Mouse (Mus musculus) hindbrain, embryonic 16.5 days (tissue): ENCODE results near the gene Kcnd3. TPM values are rescaled to one million over a fixed set of nuclear protein-coding genes. Genes with fewer than 3 reads are reported as not detected.

ENCODE experiments used
- ATAC-seq: fragments of 200-750 bp; cut with Nextera tagmentation; 2 replicates; pipeline ENCODE4 v1.8.0; 2017; ENCODE audit warnings: moderate TSS enrichment, moderate library complexity
- H3K27ac ChIP-seq: fragments of 300-500 bp; sonication (generic); 2 replicates; pipeline ENCODE4 v1.5.1; 2014; ENCODE audit warnings: low read depth, mild to moderate bottlenecking, control low read depth, low read length, moderate library complexity
- H3K27me3 ChIP-seq: fragments of 300-500 bp; sonication (generic); replicated peaks from 2 replicates; pipeline ENCODE4 v1.6.1; 2014; ENCODE audit warnings: low read length; ENCODE audit not compliant: control insufficient read depth, insufficient read depth
- H3K36me3 ChIP-seq: fragments of 300-500 bp; sonication (generic); 2 replicates; pipeline ENCODE4 v1.6.1; 2014; ENCODE audit warnings: mild to moderate bottlenecking, low read length, moderate library complexity, mixed read lengths; ENCODE audit not compliant: control insufficient read depth, insufficient read depth
- H3K4me1 ChIP-seq: fragments of 300-500 bp; sonication (generic); 2 replicates; pipeline ENCODE4 v1.6.1; 2014; ENCODE audit warnings: low read depth, low read length; ENCODE audit not compliant: control insufficient read depth, insufficient read depth
- H3K4me2 ChIP-seq: fragments of 300-500 bp; sonication (generic); 2 replicates; pipeline ENCODE4 v1.6.1; 2014; ENCODE audit warnings: mild to moderate bottlenecking, low read length, control low read depth, moderate library complexity
- H3K4me3 ChIP-seq: fragments of 300-500 bp; sonication (generic); 2 replicates; pipeline ENCODE4 v1.5.1; 2014; ENCODE audit warnings: mild to moderate bottlenecking, low read length, control low read depth, moderate library complexity
- H3K9ac ChIP-seq: fragments of 300-500 bp; sonication (generic); 2 replicates; pipeline ENCODE4 v1.6.1; 2014; ENCODE audit warnings: low read depth, mild to moderate bottlenecking, control low read depth, low read length, moderate library complexity
- H3K9me3 ChIP-seq: fragments of 300-500 bp; sonication (generic); 2 replicates; pipeline ENCODE4 v1.6.1; 2014; ENCODE audit warnings: mild to moderate bottlenecking, low read length, moderate library complexity; ENCODE audit not compliant: control insufficient read depth
- WGBS: fragments of 180-500 bp; shearing (Covaris S2); extraction: QIAGEN DNeasy Blood & Tissue Kit; methylation state at CpG from one replicate; pipeline ENCODE4 v1.1.7; 2014; 5-methylcytosine and 5-hydroxymethylcytosine counted together
- polyA plus RNA-seq: library from polyadenylated mRNA; unstranded; fragments of >200 nt; fragmentation: Nextera tagmentation; extraction: Ambion mirVana; gene quantifications from 2 replicates; pipeline ENCODE4 v1.2.1, GENCODE M21; 2015

Kcnd3 gene
- polyA plus RNA-seq, 1 experiment from 2014 or later: 9.1 TPM

DNA sequence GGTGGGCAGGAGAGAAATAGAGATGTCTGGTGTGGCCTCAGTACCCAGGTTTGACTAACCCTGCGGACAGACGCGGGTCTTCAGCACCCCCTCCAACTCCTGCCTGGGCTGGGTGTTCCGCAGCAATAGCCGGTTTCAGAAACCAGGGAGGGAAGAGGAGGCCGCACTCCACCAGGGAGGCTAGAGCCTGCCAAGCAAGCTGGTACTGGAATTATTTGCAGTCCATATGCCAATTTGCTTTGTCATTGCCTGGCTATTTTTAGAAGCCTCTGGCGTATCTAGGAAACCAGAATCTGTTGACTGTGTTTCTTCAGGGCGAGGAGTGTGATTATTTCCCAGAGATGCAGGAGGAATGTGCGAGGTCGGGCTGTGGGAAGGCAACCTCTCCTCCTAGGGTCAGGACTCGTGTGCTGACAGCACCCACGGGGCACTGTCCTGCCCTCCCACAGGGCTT lies 69.1 kb downstream of the Kcnd3 start:
- H3K36me3 ChIP-seq: no peaks in the 10 kb centered on the region
- WGBS: 30% methylated on average over 9 of the region's 12 CpGs
- peaks cover 7% of the 10 kb centered on the region for H3K4me1 ChIP-seq
- H3K4me3 ChIP-seq: no peak overlapping the region
- H3K9me3 ChIP-seq: no peaks in the 10 kb centered on the region
- H3K27ac ChIP-seq: peak overlapping the region; percentile 4; the same call in 1 of the 2 replicates
- H3K4me2 ChIP-seq: no peak overlapping the region
- H3K27me3 ChIP-seq: no peaks in the 10 kb centered on the region
- ATAC-seq: peak; percentile 83
- H3K9ac ChIP-seq: no peak overlapping the region

DNA sequence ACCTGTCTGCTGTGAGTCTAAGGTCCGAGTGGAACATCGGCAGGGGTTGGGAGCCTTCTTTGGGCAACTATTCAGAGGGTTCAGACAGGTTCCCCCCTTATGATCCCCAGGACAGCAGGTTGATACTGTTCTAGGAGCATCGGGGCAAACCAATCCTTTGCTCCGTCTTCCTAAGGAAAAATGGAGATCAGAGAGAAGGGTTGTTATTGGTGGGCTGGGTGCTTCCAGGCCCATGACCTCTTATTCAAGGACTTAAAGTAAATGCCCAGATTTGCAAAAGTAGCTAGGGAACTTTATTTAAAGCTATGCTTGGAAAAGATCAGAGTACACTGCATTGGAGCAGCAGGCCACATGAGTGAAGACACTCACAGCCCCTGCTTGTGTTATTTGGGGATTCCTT lies 69.5 kb downstream of the Kcnd3 start:
- H3K4me1 ChIP-seq: peaks cover 7% of the 10 kb centered on the region
- H3K27me3 ChIP-seq: no peaks in the 10 kb centered on the region
- H3K4me2 ChIP-seq: no peak overlapping the region
- peak overlapping the region; percentile 4; the same call in 1 of the 2 replicates for H3K27ac ChIP-seq
- H3K36me3 ChIP-seq: no peaks in the 10 kb centered on the region
- no peaks in the 10 kb centered on the region for H3K9me3 ChIP-seq
- no peak for ATAC-seq
- no peak overlapping the region for H3K9ac ChIP-seq
- no peak overlapping the region for H3K4me3 ChIP-seq
- WGBS: 69% methylated on average over 4 of the region's 4 CpGs

DNA sequence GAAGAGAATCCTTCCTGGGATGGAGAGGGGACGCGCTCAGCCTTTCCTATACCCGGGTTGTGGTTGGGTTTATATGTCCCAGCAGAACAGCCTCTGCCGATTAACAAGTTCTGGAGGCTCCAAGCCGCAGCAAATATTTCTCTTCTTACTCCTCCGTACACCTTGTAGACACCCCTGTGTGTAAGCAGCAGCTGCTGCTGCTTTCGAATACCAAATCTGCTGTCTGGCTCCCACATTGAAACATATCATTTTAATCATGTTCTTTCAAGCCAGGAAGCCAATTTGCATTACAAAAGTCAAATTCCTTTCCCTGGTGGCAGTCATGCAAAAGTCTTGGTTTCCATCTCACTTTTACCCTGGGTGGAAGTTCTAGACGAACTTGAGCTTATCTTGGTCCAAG lies 76.7 kb downstream of the Kcnd3 start:
- WGBS: 39% methylated on average over 8 of the region's 8 CpGs
- H3K4me2 ChIP-seq: no peak overlapping the region
- H3K4me1 ChIP-seq: peaks cover 41% of the 10 kb centered on the region
- ATAC-seq: no peak
- no peaks in the 10 kb centered on the region for H3K9me3 ChIP-seq
- no peaks in the 10 kb centered on the region for H3K36me3 ChIP-seq
- H3K4me3 ChIP-seq: no peak overlapping the region
- H3K27ac ChIP-seq: no peak overlapping the region
- no peak overlapping the region for H3K9ac ChIP-seq
- H3K27me3 ChIP-seq: no peaks in the 10 kb centered on the region

GRCm38 (mm10) chr3:105529700-105530099 lies 77.6 kb downstream of the Kcnd3 start:
- no peaks in the 10 kb centered on the region for H3K27me3 ChIP-seq
- no peaks in the 10 kb centered on the region for H3K9me3 ChIP-seq
- WGBS: 10% methylated on average over 5 of the region's 5 CpGs
- ATAC-seq: peak; percentile 22; the same call in 1 of the 2 replicates
- H3K4me3 ChIP-seq: no peak overlapping the region
- H3K4me2 ChIP-seq: no peak overlapping the region
- no peaks in the 10 kb centered on the region for H3K36me3 ChIP-seq
- peak overlapping the region; percentile 53 for H3K27ac ChIP-seq
- H3K4me1 ChIP-seq: peaks cover 41% of the 10 kb centered on the region
- no peak overlapping the region for H3K9ac ChIP-seq

- no peak overlapping the region for H3K9ac ChIP-seq
- H3K4me1 ChIP-seq: peaks cover 41% of the 10 kb centered on the region
- H3K9me3 ChIP-seq: no peaks in the 10 kb centered on the region
- H3K4me3 ChIP-seq: peak overlapping the region; percentile 5; the same call in 1 of the 2 replicates
- peak overlapping the region; percentile 45 for H3K4me2 ChIP-seq
- H3K27me3 ChIP-seq: no peaks in the 10 kb centered on the region
- peak; percentile 92 for ATAC-seq
- WGBS: 11% methylated on average over 11 of the region's 11 CpGs
- peak overlapping the region; percentile 53 for H3K27ac ChIP-seq
- H3K36me3 ChIP-seq: no peaks in the 10 kb centered on the region
Observed at GRCm38 (mm10) chr3:105530363-105531130, 78.4 kb downstream of the Kcnd3 start.

DNA sequence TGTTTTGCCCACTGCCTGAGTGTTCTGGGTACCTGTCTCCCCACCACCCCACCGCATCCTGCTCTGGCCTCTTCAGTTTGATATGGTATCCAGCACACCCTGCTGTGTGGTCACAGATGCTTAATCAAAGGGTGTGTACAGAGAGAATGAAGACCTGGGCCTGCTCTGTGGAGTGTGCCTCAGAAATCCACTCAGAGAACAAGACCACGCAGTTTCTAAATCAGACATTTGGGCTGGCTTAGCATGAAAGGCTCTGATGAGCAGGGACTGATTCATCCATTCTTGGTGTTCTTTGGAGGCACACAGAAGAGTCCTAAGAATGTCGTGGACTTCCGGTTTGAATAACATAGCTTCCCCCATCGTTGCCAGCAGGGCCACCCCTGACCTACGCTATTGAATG lies 86.3 kb downstream of the Kcnd3 start:
- no peaks in the 10 kb centered on the region for H3K27me3 ChIP-seq
- no peak overlapping the region for H3K9ac ChIP-seq
- peak overlapping the region; percentile 50 for H3K27ac ChIP-seq
- no peak; the same call in 1 of the 2 replicates for ATAC-seq
- H3K36me3 ChIP-seq: no peaks in the 10 kb centered on the region
- WGBS: 42% methylated on average over 6 of the region's 6 CpGs
- no peaks in the 10 kb centered on the region for H3K9me3 ChIP-seq
- no peak overlapping the region for H3K4me3 ChIP-seq
- H3K4me1 ChIP-seq: peaks cover 17% of the 10 kb centered on the region
- peak overlapping the region; percentile 33 for H3K4me2 ChIP-seq

DNA sequence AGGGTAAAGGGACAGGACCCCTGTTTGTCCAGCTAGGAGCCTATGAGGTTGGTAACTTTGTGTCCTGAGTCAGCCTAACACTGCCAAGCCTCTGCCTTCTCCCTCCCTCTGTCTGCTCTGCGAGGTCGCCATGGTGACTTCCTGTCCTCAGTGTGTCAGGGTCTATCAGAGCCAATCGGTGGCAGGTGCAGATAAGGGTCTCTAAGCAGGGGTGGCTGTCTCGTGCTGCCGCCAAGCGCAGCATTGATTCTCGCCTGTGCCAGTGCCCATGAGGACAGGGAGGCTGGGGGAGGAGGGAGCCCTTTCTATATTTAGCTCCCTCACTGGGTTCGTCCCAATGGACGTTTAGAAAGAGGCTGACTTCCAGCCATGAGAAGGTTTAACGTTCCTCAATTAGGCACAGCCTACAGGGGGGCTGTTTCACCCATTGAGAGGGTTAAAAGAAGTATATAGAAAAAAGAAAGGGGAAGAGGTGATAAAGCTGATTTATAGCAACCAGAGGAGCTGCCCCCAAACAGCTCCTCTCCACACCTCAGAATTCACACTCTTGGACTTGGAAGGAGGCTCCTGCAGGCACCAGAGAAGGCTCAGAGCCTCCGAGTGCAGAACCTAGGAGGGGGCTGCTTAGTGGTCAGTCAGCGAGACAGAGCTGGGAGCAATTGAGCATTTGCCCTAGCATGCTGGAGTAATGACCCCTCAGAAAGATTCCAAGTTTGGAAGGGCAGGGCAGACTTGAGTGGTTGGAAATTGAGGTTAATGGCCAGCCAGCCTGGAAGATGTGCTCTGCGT lies 86.9 kb downstream of the Kcnd3 start:
- Histone ChIP-seq H3K36me3 (no peaks in the 10 kb centered on the region), H3K27ac (peak overlapping the region; percentile 50), H3K9ac (no peak overlapping the region), H3K4me1 (peaks cover 17% of the 10 kb centered on the region), H3K4me3 (no peak overlapping the region), H3K4me2 (peak overlapping the region; percentile 33), H3K27me3 (no peaks in the 10 kb centered on the region), H3K9me3 (no peaks in the 10 kb centered on the region)
- peak; percentile 89 for ATAC-seq
- 14% methylated on average over 13 of the region's 13 CpGs for WGBS

DNA sequence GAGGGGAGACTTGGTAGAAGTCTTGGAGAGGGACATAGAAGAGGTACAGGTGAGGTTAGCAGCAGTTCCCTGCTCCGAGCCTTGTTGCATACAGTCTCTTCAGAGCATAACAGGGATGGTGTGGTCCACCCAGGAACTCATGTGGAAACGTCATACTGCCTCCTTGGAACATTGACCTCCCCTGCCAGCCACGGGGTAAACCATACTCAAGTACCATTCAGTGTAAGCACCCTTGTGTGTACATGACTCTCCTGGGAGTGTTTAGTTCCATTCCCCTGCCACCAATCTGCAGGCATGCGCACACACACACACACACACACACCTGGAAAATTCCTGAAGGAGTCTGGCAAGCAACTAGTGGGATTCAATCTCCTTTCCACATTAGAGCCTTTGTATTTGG lies 90.6 kb downstream of the Kcnd3 start:
- Histone ChIP-seq H3K9ac (no peak overlapping the region), H3K4me1 (peaks cover 19% of the 10 kb centered on the region), H3K4me2 (no peak overlapping the region), H3K27me3 (no peaks in the 10 kb centered on the region), H3K27ac (no peak overlapping the region), H3K36me3 (no peaks in the 10 kb centered on the region), H3K9me3 (no peaks in the 10 kb centered on the region), H3K4me3 (no peak overlapping the region)
- no peak for ATAC-seq
- WGBS: 84% methylated on average over 4 of the region's 4 CpGs

- Histone ChIP-seq H3K36me3 (no peaks in the 10 kb centered on the region), H3K4me1 (peaks cover 10% of the 10 kb centered on the region), H3K27ac (no peak overlapping the region), H3K9me3 (no peaks in the 10 kb centered on the region), H3K4me2 (no peak overlapping the region), H3K4me3 (no peak overlapping the region), H3K9ac (no peak overlapping the region), H3K27me3 (no peaks in the 10 kb centered on the region)
- 92% methylated on average over 1 of the region's 1 CpGs for WGBS
- no peak for ATAC-seq
Observed at GRCm38 (mm10) chr3:105544106-105544505, 92.0 kb downstream of the Kcnd3 start.
